Mouse (Mus musculus) embryo, embryonic 11 days (tissue): Measurements from ENCODE around the gene Patj.
"Not testable (repeated sequence)": the region's sequence is repeated elsewhere in the genome, so short reads cannot be mapped to it uniquely, and the experiment has no call there.

Source experiments
- DNase-seq: peaks from one replicate; pipeline ENCODE4 v3.0.0-alpha.2; 2015

Patj gene

GRCm38 (mm10) chr4:98666451-98666850, 270.9 kb downstream of the Patj start:
- no peak for DNase-seq

- DNase-seq, result no peak
These were observed 271.4 kb downstream of the Patj start for GRCm38 (mm10) chr4:98667009-98667408.

- peak; percentile 25 for DNase-seq
These were observed 281.9 kb downstream of the Patj start for GRCm38 (mm10) chr4:98677506-98677905.

GRCm38 (mm10) chr4:98686678-98687267, 291.2 kb downstream of the Patj start:
- no peak for DNase-seq

GRCm38 (mm10) chr4:98688116-98688515, 292.5 kb downstream of the Patj start:
- no peak for DNase-seq

- DNase-seq, result no peak
These were observed 292.9 kb downstream of the Patj start for GRCm38 (mm10) chr4:98688520-98688919.

- no peak for DNase-seq
These were observed 294.4 kb downstream of the Patj start for GRCm38 (mm10) chr4:98689988-98690387.

GRCm38 (mm10) chr4:98693465-98694185, 298.0 kb downstream of the Patj start:
- no peak for DNase-seq

GRCm38 (mm10) chr4:98697932-98698331, 302.3 kb downstream of the Patj start:
- no peak for DNase-seq

- no peak for DNase-seq
These were observed 303.3 kb downstream of the Patj start for GRCm38 (mm10) chr4:98698921-98699320.

- DNase-seq, result no peak
These were observed 304.6 kb downstream of the Patj start for GRCm38 (mm10) chr4:98700156-98700555.

GRCm38 (mm10) chr4:98702201-98702894, 306.8 kb downstream of the Patj start:
- DNase-seq, result peak; percentile 83

- no peak for DNase-seq
These were observed 315.3 kb downstream of the Patj start for GRCm38 (mm10) chr4:98710891-98711290.

- no peak for DNase-seq
These were observed 322.4 kb downstream of the Patj start for GRCm38 (mm10) chr4:98717735-98718546.

GRCm38 (mm10) chr4:98718547-98718917, 322.9 kb downstream of the Patj start:
- no peak for DNase-seq

GRCm38 (mm10) chr4:98722454-98722853, 326.9 kb downstream of the Patj start:
- DNase-seq, result peak; percentile 82

- DNase-seq, result not testable (repeated sequence)
These were observed 329.1 kb downstream of the Patj start for GRCm38 (mm10) chr4:98724682-98725081.

GRCm38 (mm10) chr4:98725439-98725838, 329.9 kb downstream of the Patj start:
- DNase-seq, result peak; percentile 45

GRCm38 (mm10) chr4:98726590-98727237, 331.1 kb downstream of the Patj start, which contains the start of gene L1td1:
Gene L1td1, plus strand, starts transcription at chr4:98726734.
- peak; percentile 49 for DNase-seq

GRCm38 (mm10) chr4:98727295-98727958, 331.8 kb downstream of the Patj start:
- peak; percentile 34 for DNase-seq

GRCm38 (mm10) chr4:98727959-98728347, 332.4 kb downstream of the Patj start:
- peak; percentile 31 for DNase-seq

- DNase-seq, result no peak
These were observed 333.1 kb downstream of the Patj start for GRCm38 (mm10) chr4:98728716-98729115.
